Mouse (Mus musculus) G1E (cell line): ENCODE measurements around the gene Usmg5.

Experiments
- CTCF ChIP-seq: IDR thresholded peaks from 2 replicates; pipeline ENCODE4 v1.5.1; 2012; ENCODE audit warnings: low read depth, low read length, inconsistent platforms, mixed read lengths
- GATA1 ChIP-seq: IDR thresholded peaks from 2 replicates; pipeline ENCODE4 v1.6.1; 2012; ENCODE audit warnings: borderline replicate concordance, low read length, inconsistent platforms, mixed read lengths
- GATA2 ChIP-seq: IDR thresholded peaks from 2 replicates; pipeline ENCODE4 v1.6.1; 2012; ENCODE audit warnings: low read depth, low read length, inconsistent platforms, borderline replicate concordance
- POLR2AphosphoS5 ChIP-seq: IDR thresholded peaks from 2 replicates; pipeline ENCODE4 v1.6.1; 2012; ENCODE audit warnings: low read depth, low read length, inconsistent platforms; ENCODE audit not compliant: insufficient replicate concordance
- TAL1 ChIP-seq: conservative IDR thresholded peaks from 2 replicates; pipeline ENCODE4 v1.6.1; 2012; ENCODE audit warnings: low read depth, low read length, inconsistent platforms, mixed read lengths

GRCm38 (mm10) chr19:47057684-47058083 is 32.8 kb downstream of the Usmg5 start:
- TF ChIP-seq CTCF (no peak), TAL1 (no peak), GATA1 (no peak), POLR2AphosphoS5 (no peak), GATA2 (no peak)
